Mouse (Mus musculus) heart, adult 9 months (tissue): ENCODE data around the gene Nek8.
A peak's percentile ranks its signal among the peaks of the same experiment; 100 is the strongest.

Source experiments
- DNase-seq, 2 experiments: peaks; one replicate each; pipeline ENCODE4 v3.0.0; 2022; ENCODE audit warnings: low spot score in 2 of 2

Gene Nek8

GRCm38 (mm10) chr11:78167257-78167959 is 9.1 kb downstream of the Nek8 start:
- DNase-seq, result no peak

DNA sequence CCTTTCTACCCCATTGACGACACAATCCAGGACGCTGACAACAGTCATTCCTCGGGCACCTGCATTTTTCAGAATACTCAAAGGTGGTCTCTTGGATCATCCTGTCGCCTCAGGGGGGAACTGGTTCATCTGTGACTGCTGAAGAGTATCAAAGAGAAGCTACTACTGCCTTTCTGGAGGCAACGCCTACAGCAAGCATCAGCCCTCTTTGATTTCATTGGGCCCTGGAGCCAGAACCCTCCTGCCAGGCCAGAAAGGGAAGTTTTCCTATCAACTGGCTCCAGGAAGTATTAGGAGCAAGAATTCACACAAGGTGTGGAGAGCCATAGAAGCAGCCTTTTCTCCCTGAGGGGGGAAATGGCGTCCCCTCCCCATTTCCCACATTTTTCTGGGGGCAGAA is 9.8 kb downstream of the Nek8 start:
- DNase-seq, result no peak

GRCm38 (mm10) chr11:78166161-78166560 is 10.3 kb downstream of the Nek8 start:
- no peak for DNase-seq

- DNase-seq, result no peak
These were observed 10.7 kb downstream of the Nek8 start for GRCm38 (mm10) chr11:78165761-78166109.

- peak; percentile 77 to 84 for DNase-seq
These were observed 11.3 kb downstream of the Nek8 start, which contains the start of gene Traf4 for GRCm38 (mm10) chr11:78164924-78165760. Gene Traf4, minus strand, starts transcription at chr11:78165589.

DNA sequence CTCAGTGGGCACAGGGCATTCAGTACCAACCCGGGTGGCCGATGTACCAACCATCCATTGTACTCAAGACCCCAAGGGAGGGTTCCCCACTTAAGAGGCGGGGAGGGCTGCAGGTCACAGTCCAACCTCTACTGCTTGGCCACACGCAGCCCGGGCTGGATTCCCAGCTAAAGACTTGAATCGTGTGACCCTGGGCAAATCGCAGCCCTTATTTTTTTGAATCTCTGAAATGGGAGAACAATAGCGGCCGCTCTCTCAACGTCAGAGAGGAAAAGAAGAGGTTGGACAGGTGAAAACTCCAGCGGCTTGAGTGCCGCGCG is 11.9 kb downstream of the Nek8 start:
- DNase-seq, result no peak

DNA sequence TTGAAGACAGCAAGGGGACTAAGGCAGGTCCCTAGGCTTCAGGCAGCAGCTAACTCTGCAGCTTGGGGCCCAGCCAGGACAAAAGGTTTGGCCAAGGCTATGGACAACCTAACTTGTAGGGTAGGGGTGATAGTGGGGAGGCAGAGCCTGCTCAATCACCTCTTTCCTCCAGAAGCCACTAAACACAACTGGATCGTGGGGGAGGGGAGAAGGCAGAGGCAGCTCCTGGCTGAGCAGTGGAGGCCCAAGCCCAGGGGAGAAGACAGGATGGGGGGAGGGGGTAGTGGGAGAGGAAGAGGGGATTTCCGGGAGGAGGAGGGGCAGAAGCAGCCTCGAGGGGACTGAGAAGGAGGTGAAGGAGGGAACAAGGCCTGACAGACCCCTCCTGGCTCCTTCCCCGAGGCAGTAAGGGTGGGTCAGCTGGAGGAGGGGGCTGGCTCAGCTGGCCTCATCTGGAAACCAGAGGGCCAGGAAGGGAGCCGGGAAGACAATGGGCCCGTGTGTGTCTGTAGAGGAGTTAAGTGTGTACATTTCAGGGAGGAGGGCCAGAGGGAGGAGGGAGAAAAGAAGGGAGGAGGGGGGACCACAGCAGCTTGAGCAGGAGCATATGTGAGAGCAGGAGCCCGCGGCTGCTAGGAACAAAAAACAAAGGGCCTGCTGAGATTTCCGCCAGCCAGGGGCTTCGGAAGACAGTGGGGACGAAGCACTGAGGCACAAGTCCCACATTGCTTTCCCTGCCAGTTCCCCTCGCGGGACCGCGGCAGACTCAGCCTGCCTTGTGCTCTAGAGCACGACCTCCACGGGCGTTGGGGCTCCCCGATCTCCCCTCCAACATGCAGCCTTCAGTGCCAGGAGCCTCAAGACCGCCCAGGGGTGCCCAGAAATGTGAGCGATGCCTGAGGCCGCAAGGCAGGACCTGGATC is 12.5 kb downstream of the Nek8 start:
- DNase-seq, result peak; percentile 59 to 68

DNA sequence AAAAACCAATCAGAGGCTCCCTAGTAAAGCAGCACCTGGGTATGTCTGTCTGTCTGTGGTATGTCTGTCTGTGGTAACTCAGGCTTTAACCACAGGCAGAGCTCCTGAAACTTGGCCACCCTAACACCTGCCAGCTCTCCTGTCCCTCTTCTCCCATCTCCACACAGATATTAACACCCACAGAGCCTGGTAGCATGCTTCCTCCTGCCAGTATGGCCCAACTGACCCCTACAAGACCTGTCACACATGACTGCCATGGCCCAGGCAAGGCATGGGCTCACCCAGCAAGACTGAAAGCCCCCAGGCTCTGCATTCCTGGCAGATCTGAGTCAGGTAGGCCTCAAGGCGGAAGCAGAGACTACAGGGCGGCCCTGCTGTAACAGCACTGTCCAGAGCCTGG is 13.4 kb downstream of the Nek8 start:
- DNase-seq, result no peak

DNA sequence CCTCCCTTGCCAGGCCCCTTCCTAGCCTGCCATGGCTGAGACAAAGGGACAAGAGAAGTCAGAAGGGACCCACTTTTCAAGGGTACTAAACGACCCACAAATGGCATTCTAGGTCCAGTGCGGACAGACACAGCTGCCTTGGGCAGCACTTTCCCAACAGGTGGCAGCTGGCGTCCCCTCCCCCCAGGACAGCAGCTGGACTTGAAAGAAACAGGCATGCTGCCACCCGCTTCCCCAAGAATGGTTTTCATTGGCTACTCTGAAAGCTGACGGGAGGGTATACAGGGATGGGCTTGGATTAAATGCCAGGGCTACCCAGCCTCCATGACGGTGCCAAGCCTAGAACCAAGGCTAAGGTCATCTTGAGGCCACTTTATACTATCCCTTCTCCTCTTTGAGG is 14.0 kb downstream of the Nek8 start:
- DNase-seq, result no peak

- DNase-seq, result no peak
These were observed 14.5 kb downstream of the Nek8 start for GRCm38 (mm10) chr11:78161968-78162367.

DNA sequence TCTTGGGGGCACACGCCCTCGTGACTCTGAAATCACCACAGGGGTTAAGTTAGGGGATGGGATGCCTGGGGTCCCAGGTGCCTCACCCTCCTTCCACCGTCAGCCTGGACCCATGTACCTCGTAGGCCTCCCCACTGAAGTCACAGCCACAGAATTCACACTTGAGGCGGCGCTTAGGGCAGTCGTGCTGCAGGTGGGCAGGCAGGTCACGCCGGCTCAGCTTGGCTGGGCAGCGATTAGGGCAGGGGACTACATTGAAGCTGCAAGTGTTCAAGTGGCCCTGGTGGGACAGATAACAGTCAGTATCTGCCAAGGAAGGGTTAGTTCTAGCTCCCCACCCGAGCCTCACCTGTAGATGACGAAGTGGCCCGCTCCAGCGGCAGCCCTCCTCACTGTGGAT is 15.3 kb downstream of the Nek8 start:
- no peak for DNase-seq

GRCm38 (mm10) chr11:78160675-78161074 is 15.8 kb downstream of the Nek8 start:
- DNase-seq, result no peak

DNA sequence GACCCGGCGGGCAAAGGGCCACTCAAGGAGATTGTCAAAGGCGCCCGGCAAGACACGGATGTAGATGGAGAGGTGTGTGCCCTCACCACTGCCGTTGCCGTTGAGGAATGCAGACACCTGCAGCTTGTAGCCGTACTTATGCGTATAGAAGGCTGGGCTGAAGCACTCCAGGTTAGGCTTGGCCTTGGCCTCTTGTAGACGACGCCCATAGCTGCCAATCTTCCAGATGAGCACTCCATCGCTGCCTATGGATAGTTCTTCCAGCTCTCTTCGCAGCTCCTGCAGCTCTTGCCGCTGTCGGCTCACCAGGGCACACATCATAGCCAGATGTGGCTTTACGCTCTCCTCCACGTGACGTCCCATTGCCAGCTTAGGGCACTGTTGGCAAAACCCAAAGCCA is 16.3 kb downstream of the Nek8 start:
- DNase-seq, result no peak

- DNase-seq, result no peak
These were observed 16.9 kb downstream of the Nek8 start for GRCm38 (mm10) chr11:78159557-78159956.

DNA sequence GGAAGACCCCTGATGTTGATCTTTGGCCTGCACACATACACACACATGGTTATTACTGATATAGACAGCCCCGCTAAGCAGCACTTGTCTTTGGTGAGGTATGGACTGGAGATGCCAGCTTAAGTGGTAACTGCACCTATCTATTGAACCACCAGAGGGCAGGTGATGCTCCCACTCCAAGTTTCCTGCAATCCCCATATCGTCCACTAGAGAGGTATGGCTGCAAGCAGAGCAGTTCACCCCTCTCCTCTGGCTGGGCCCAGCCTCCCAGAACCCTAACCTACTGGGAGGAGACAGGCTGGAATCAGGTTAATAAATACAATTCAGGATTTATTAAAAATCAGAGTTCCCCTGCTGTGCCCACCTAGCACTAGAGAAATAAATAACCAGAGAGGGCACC is 17.4 kb downstream of the Nek8 start:
- peak; percentile 70 to 81 for DNase-seq

DNA sequence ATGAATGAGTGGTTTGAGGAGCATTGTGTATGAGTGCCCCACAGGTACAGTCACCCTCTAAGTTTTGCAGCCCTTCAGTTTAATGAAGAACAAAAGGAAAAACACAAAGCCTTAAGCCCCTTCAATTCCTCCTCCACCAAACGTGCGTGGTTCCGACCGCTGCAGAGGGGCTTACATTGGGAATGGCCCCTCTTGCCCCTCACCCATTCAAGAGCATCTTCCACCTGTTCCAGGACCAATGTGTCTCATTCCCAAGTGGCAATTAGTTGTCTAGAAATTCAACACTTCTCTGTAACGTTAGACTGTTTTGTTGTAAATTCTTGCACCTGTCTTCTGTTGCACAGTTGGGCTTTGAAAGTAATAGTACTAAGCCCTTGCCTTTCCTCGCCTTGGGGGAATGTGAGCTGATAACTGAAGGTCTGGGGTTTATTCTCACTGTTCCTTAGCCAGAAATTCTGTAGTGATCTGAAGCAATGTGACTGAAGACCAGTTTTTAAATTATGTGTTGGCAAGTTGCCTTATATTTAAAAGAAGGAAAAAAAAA is 20.2 kb downstream of the Nek8 start:
- DNase-seq, result no peak

DNA sequence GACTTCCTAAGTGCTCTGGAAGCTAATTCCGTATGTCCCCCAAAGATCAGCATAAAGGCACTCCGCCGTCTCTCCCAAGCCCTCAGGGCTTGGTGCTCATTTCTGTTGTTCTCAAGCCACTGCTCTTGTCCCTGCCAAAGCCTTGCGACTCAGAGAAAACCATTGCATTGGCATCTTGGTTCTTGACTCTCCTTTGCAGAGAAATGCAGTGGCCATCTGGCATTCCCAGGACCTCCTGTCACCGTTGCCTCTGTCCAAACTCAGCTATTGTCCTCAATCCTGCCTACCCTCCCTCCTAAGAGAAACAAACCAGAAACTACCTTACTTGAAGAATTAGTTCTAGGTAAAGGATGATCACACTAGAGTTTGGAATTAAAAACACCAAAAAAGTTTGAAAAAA is 20.8 kb downstream of the Nek8 start:
- no peak for DNase-seq

DNA sequence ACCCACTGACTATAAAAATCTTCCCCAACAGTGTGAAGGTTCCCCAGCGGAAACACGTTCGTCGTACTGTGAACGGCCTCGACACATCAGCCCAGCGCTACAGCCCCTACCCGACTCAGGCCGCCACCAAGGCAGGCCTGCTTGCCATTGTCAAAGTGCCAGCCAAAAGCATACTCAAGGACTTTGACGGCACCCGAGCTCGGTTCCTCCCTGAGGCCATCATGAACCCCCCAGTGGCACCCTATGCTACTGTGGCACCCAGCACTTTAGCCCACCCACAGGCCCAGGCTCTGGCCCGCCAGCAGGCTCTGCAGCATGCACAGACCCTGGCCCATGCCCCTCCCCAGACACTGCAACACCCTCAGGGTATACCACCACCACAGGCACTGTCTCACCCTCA is 22.7 kb downstream of the Nek8 start:
- DNase-seq, result no peak

DNA sequence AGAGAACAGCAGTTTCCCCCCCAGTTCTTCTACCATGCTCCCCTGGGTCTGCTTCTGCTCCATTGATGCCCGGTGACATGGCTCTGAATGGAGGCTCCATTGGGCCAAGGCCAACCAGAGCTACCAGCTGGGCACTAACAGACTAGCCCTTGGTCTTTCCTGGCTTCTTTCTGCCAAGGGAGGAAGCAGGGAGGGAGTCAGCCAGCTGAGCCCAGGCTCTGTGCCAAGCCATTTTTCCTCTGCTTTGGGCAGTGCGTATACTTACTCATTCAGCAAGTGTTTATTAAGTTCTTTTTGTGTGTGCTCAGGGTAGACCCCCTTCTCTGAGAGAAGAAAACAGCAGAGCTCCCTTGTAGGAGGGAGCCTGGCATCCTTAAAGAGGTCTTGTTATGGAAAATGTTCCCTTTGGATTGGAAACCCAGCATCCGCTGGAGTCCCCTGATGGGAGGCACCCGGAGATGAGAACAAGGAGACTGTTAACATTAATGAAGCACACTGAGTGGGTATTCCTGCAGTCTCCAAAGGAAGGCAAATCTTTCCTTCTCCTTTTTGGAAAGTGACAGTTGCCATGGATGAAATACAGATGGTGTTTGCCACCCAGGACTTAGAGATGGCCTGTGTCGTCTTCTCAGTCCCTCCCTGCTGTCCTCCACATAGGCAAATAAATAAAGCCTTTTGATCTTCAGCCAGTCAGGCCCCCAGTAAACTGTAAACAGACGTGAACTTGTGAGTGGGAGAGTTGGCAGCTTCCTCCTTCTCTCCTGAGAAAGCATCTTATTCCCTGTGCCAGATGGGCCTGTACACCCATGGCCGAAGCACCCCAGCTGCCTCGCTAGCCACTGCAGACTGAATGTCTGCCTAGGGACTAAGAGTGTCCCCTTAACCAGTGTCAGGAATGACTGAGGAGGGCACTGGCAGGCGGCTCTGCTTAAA is 23.9 kb downstream of the Nek8 start:
- DNase-seq, result peak; percentile 56 to 74

DNA sequence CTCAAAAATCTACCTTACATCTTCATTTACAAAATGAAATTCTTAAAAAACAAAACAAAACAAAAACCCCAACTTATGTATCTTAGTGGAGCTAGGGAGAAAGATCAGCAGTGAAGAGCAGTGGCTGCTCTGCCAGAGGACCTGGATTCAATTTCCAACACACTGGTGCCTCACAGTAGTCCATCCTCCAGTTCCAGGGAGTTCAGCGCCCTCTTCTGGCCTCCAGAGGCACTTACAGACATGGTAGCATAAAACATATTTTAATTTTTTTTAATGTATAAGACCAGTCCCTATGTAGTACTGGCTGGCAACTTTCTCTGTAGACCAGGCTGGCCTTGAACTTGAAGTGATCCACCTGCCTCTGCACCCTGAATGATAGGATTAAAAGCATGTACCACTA is 25.3 kb downstream of the Nek8 start:
- DNase-seq, result no peak
